Mouse (Mus musculus) neural tube, embryonic 11.5 days (tissue): ENCODE measurements around the gene Rarres2. TPM values are rescaled to one million over a fixed set of nuclear protein-coding genes. Genes with fewer than 3 reads are reported as not detected.
"Not testable (repeated sequence)": the region's sequence is repeated elsewhere in the genome, so short reads cannot be mapped to it uniquely, and the experiment has no call there.

ENCODE experiments used
- ATAC-seq: fragments of 200-750 bp; cut with Nextera tagmentation; 2 replicates; pipeline ENCODE4 v1.8.0; 2017; ENCODE audit warnings: moderate number of reproducible peaks, mild to moderate bottlenecking, moderate TSS enrichment, moderate library complexity; ENCODE audit not compliant: insufficient read depth, low FRiP score, low TSS enrichment
- DNase-seq: peaks from one replicate; pipeline ENCODE4 v3.0.0-alpha.2; 2015; ENCODE audit warnings: low spot score
- H3K27ac ChIP-seq: fragments of 300-500 bp; sonication (generic); 2 replicates; pipeline ENCODE4 v1.5.1; 2014; ENCODE audit warnings: low read depth, mild to moderate bottlenecking, low read length
- H3K27me3 ChIP-seq: fragments of 300-500 bp; sonication (generic); 2 replicates; pipeline ENCODE4 v1.6.1; 2014; ENCODE audit warnings: mild to moderate bottlenecking, low read length, mixed read lengths; ENCODE audit not compliant: control insufficient read depth, insufficient read depth
- H3K36me3 ChIP-seq: fragments of 300-500 bp; sonication (generic); 2 replicates; pipeline ENCODE4 v1.6.1; 2014; ENCODE audit warnings: mild to moderate bottlenecking, low read length, moderate library complexity, mixed read lengths; ENCODE audit not compliant: control insufficient read depth, insufficient read depth
- H3K4me1 ChIP-seq: fragments of 300-500 bp; sonication (generic); 2 replicates; pipeline ENCODE4 v1.6.1; 2014; ENCODE audit warnings: low read length, mixed read lengths; ENCODE audit not compliant: control insufficient read depth, insufficient read depth
- H3K4me2 ChIP-seq: fragments of 300-500 bp; sonication (generic); 2 replicates; pipeline ENCODE4 v1.6.1; 2014; ENCODE audit warnings: low read depth, mild to moderate bottlenecking, moderate library complexity
- H3K4me3 ChIP-seq: fragments of 300-500 bp; sonication (generic); 2 replicates; pipeline ENCODE4 v1.5.1; 2014; ENCODE audit warnings: low read depth, low read length
- H3K9ac ChIP-seq: fragments of 300-500 bp; sonication (generic); 2 replicates; pipeline ENCODE4 v1.6.1; 2014; ENCODE audit warnings: mild to moderate bottlenecking, low read length
- H3K9me3 ChIP-seq: fragments of 300-500 bp; sonication (generic); 2 replicates; pipeline ENCODE4 v1.6.1; 2016; ENCODE audit warnings: low read length; ENCODE audit not compliant: control insufficient read depth
- WGBS: fragments of 180-500 bp; shearing (Covaris S2); extraction: QIAGEN DNeasy Blood & Tissue Kit; methylation state at CpG from one replicate; pipeline ENCODE4 v1.1.7; 2014; 5-methylcytosine and 5-hydroxymethylcytosine counted together
- polyA plus RNA-seq: library from polyadenylated mRNA; unstranded; fragments of >200 nt; fragmentation: Nextera tagmentation; extraction: Ambion mirVana; gene quantifications from 2 replicates; pipeline ENCODE4 v1.2.1, GENCODE M21; 2014

Rarres2 gene
- polyA plus RNA-seq, 1 experiment from 2014 or later, result 1.6 TPM

GRCm38 (mm10) chr6:48530862-48531261 lies 41.7 kb downstream of the Rarres2 start:
- Histone ChIP-seq H3K36me3 (peaks cover 4% of the 10 kb centered on the region; the same call in 1 of the 2 replicates), H3K4me3 (no peak overlapping the region), H3K9ac (no peak overlapping the region), H3K9me3 (no peaks in the 10 kb centered on the region), H3K27me3 (no peaks in the 10 kb centered on the region), H3K4me2 (no peak overlapping the region), H3K4me1 (no peaks in the 10 kb centered on the region), H3K27ac (no peak overlapping the region)
- no peak for ATAC-seq
- no peak for DNase-seq
- WGBS, result 83% methylated on average over 2 of the region's 2 CpGs

- H3K4me2 ChIP-seq, result no peak overlapping the region
- H3K4me3 ChIP-seq, result no peak overlapping the region
- no peaks in the 10 kb centered on the region for H3K4me1 ChIP-seq
- DNase-seq (no peak), ATAC-seq (no peak)
- peaks cover 4% of the 10 kb centered on the region; the same call in 1 of the 2 replicates for H3K36me3 ChIP-seq
- no peaks in the 10 kb centered on the region for H3K9me3 ChIP-seq
- H3K27ac ChIP-seq, result no peak overlapping the region
- no peak overlapping the region for H3K9ac ChIP-seq
- no peaks in the 10 kb centered on the region for H3K27me3 ChIP-seq
- 89% methylated on average over 16 of the region's 16 CpGs for WGBS
Measured at GRCm38 (mm10) chr6:48529871-48530440, 42.6 kb downstream of the Rarres2 start.

GRCm38 (mm10) chr6:48529261-48529660 lies 43.3 kb downstream of the Rarres2 start:
- H3K27ac ChIP-seq, result no peak overlapping the region
- ATAC-seq (no peak), DNase-seq (no peak)
- H3K9me3 ChIP-seq, result no peaks in the 10 kb centered on the region
- no peak overlapping the region for H3K4me2 ChIP-seq
- no peak overlapping the region for H3K4me3 ChIP-seq
- peaks cover 4% of the 10 kb centered on the region; the same call in 1 of the 2 replicates for H3K36me3 ChIP-seq
- no peaks in the 10 kb centered on the region for H3K4me1 ChIP-seq
- WGBS, result 83% methylated on average over 14 of the region's 14 CpGs
- H3K9ac ChIP-seq, result no peak overlapping the region
- H3K27me3 ChIP-seq, result no peaks in the 10 kb centered on the region

GRCm38 (mm10) chr6:48527901-48528300 lies 44.7 kb downstream of the Rarres2 start:
- Histone ChIP-seq H3K4me2 (no peak overlapping the region), H3K27ac (no peak overlapping the region), H3K9me3 (no peaks in the 10 kb centered on the region), H3K27me3 (no peaks in the 10 kb centered on the region), H3K9ac (no peak overlapping the region), H3K4me1 (no peaks in the 10 kb centered on the region), H3K4me3 (no peak overlapping the region), H3K36me3 (peaks cover 4% of the 10 kb centered on the region; the same call in 1 of the 2 replicates)
- DNase-seq (no peak), ATAC-seq (no peak)
- WGBS, result 91% methylated on average over 9 of the region's 9 CpGs

- not testable (repeated sequence) for H3K27ac ChIP-seq, ATAC-seq, H3K4me1 ChIP-seq, DNase-seq, H3K4me2 ChIP-seq, H3K9ac ChIP-seq, H3K36me3 ChIP-seq, H3K9me3 ChIP-seq, H3K4me3 ChIP-seq, H3K27me3 ChIP-seq
- WGBS, result 95% methylated on average over 12 of the region's 16 CpGs
Measured at GRCm38 (mm10) chr6:48524882-48525281, 47.7 kb downstream of the Rarres2 start.

Other genes starting within 250 kb of the Rarres2 start
- 18.0 and 22.9 TPM in 2 replicates for gene Krba1, start 177.2 kb downstream of the Rarres2 start, polyA plus RNA-seq
- 11.4 and 14.4 TPM in 2 replicates for gene Zfp467, start 127.0 kb downstream of the Rarres2 start, polyA plus RNA-seq
- gene Sspo, start 124.6 kb downstream of the Rarres2 start, polyA plus RNA-seq, result 0.15 and 0.34 TPM in 2 replicates
- 59.7 and 70.8 TPM in 2 replicates for gene Atp6v0e2, start 35.2 kb downstream of the Rarres2 start, polyA plus RNA-seq
- gene Lrrc61, start 18.0 kb downstream of the Rarres2 start, polyA plus RNA-seq, result 15.7 and 18.7 TPM in 2 replicates
- not detected in 2 replicates for gene Gm45021, start 16.8 kb upstream of the Rarres2 start, polyA plus RNA-seq
- 39.8 and 47.5 TPM in 2 replicates for gene Repin1, start 21.1 kb upstream of the Rarres2 start, polyA plus RNA-seq
- not detected in 2 replicates for gene Gm44965, start 21.2 kb upstream of the Rarres2 start, polyA plus RNA-seq
- gene Zfp775, start 29.3 kb upstream of the Rarres2 start, polyA plus RNA-seq, result 9.3 and 11.0 TPM in 2 replicates
- 1.6 TPM in 2 replicates for gene AI854703, start 54.0 kb upstream of the Rarres2 start, polyA plus RNA-seq
- 0.18 and 0.23 TPM in 2 replicates for gene Gimap8, start 74.4 kb upstream of the Rarres2 start, polyA plus RNA-seq
- gene Gimap9, start 103.3 kb upstream of the Rarres2 start, polyA plus RNA-seq, result 3.6 and 4.3 TPM in 2 replicates
- 4.9 and 5.4 TPM in 2 replicates for gene Gimap4, start 111.8 kb upstream of the Rarres2 start, polyA plus RNA-seq
- gene Gimap6, start 135.4 kb upstream of the Rarres2 start, polyA plus RNA-seq, result 13.9 and 14.6 TPM in 2 replicates
- gene Gm28053, start 145.8 kb upstream of the Rarres2 start, polyA plus RNA-seq, result not detected in 2 replicates
- not detected in 2 replicates for gene Gimap7, start 145.8 kb upstream of the Rarres2 start, polyA plus RNA-seq
- gene Gimap1, start 166.3 kb upstream of the Rarres2 start, polyA plus RNA-seq, result 6.4 TPM in 2 replicates
- gene Gimap5, start 173.4 kb upstream of the Rarres2 start, polyA plus RNA-seq, result 0.99 and 1.7 TPM in 2 replicates
- not detected in 2 replicates for gene Gimap3, start 198.1 kb upstream of the Rarres2 start, polyA plus RNA-seq